Mouse (Mus musculus): Measurements from ENCODE around the gene Ropn1l.

- TF ChIP-seq CTCF (IDR thresholded peaks at IDR 0.05; ENCODE audit: low read depth, low read length) (no peak), GATA1 (IDR thresholded peaks at IDR 0.05; ENCODE audit: borderline replicate concordance, low read length) (no peak), POLR2AphosphoS5 (IDR thresholded peaks at IDR 0.05; ENCODE audit: insufficient replicate concordance, low read depth, low read length) (no peak)
These were observed 23.1 kb upstream of the Ropn1l start for GRCm38 (mm10) chr15:31476678-31477077.

Data from G1E (cell line).